Mouse (Mus musculus): ENCODE results near the gene Cacna2d4. TPM values are rescaled to one million over a fixed set of nuclear protein-coding genes. Genes with fewer than 3 reads are reported as not detected.

Cacna2d4 gene
- total and polyA plus RNA-seq, 2 experiments from 2014 or later, result 0.48 to 0.62 TPM

GRCm38 (mm10) chr6:119333831-119334230 lies 97.5 kb downstream of the Cacna2d4 start:
- WGBS, result 55% methylated on average over 3 of the region's 3 CpGs
- Histone ChIP-seq H3K4me1 (ENCODE audit: insufficient read depth) (peaks cover 19% of the 10 kb centered on the region), H3K4me2 (ENCODE audit: low read depth) (no peak overlapping the region), H3K36me3 (ENCODE audit: insufficient read depth) (no peaks in the 10 kb centered on the region), H3K9me3 (ENCODE audit: low read length) (no peaks in the 10 kb centered on the region), H3K27ac (ENCODE audit: low read depth, low read length) (no peak overlapping the region), H3K27me3 (ENCODE audit: insufficient read depth, low read length) (no peaks in the 10 kb centered on the region), H3K9ac (no peak overlapping the region), H3K4me3 (ENCODE audit: low read depth, low read length) (no peak overlapping the region)
- ATAC-seq (no peak), DNase-seq (no peak)
- no peak for TF ChIP-seq CTCF (IDR thresholded peaks at IDR 0.05; ENCODE audit: low read depth)

- Histone ChIP-seq H3K9ac (no peak overlapping the region), H3K4me1 (ENCODE audit: insufficient read depth) (0 out of 2 replicates have a peak, but pooled peaks cover 4% of the 10 kb centered on the region), H3K27me3 (ENCODE audit: insufficient read depth, low read length) (no peaks in the 10 kb centered on the region), H3K4me2 (ENCODE audit: low read depth) (no peak overlapping the region), H3K9me3 (ENCODE audit: low read length) (no peaks in the 10 kb centered on the region), H3K36me3 (ENCODE audit: insufficient read depth) (no peaks in the 10 kb centered on the region), H3K27ac (ENCODE audit: low read depth, low read length) (no peak overlapping the region), H3K4me3 (ENCODE audit: low read depth, low read length) (no peak overlapping the region)
- no peak for TF ChIP-seq CTCF (IDR thresholded peaks at IDR 0.05; ENCODE audit: low read depth)
- no peak for ATAC-seq
- DNase-seq, result no peak
- WGBS, result 84% methylated on average over 7 of the region's 7 CpGs
These were observed 99.8 kb downstream of the Cacna2d4 start for GRCm38 (mm10) chr6:119336124-119336523.

- Histone ChIP-seq H3K4me2 (ENCODE audit: low read depth) (no peak overlapping the region), H3K27me3 (ENCODE audit: insufficient read depth, low read length) (no peaks in the 10 kb centered on the region), H3K9me3 (ENCODE audit: low read length) (no peaks in the 10 kb centered on the region), H3K9ac (no peak overlapping the region), H3K27ac (ENCODE audit: low read depth, low read length) (no peak overlapping the region), H3K4me1 (ENCODE audit: insufficient read depth) (0 out of 2 replicates have a peak, but pooled peaks cover 4% of the 10 kb centered on the region), H3K36me3 (ENCODE audit: insufficient read depth) (no peaks in the 10 kb centered on the region), H3K4me3 (ENCODE audit: low read depth, low read length) (no peak overlapping the region)
- ATAC-seq, result no peak
- DNase-seq, result no peak
- TF ChIP-seq CTCF (IDR thresholded peaks at IDR 0.05; ENCODE audit: low read depth), result no peak
- 77% methylated on average over 3 of the region's 3 CpGs for WGBS
These were observed 101.0 kb downstream of the Cacna2d4 start for GRCm38 (mm10) chr6:119337287-119337686.

- H3K9me3 ChIP-seq (ENCODE audit: low read length), result no peaks in the 10 kb centered on the region
- DNase-seq, result no peak
- no peak overlapping the region for H3K4me3 ChIP-seq (ENCODE audit: low read depth, low read length)
- H3K9ac ChIP-seq, result no peak overlapping the region
- no peak overlapping the region for H3K4me2 ChIP-seq (ENCODE audit: low read depth)
- no peak overlapping the region for H3K27ac ChIP-seq (ENCODE audit: low read depth, low read length)
- H3K36me3 ChIP-seq (ENCODE audit: insufficient read depth), result no peaks in the 10 kb centered on the region
- no peaks in the 10 kb centered on the region for H3K27me3 ChIP-seq (ENCODE audit: insufficient read depth, low read length)
- ATAC-seq, result no peak
- H3K4me1 ChIP-seq (ENCODE audit: insufficient read depth), result 0 out of 2 replicates have a peak, but pooled peaks cover 4% of the 10 kb centered on the region
- 34% methylated on average over 10 of the region's 11 CpGs for WGBS
- no peak for TF ChIP-seq CTCF (IDR thresholded peaks at IDR 0.05; ENCODE audit: low read depth)
These were observed 102.0 kb downstream of the Cacna2d4 start for GRCm38 (mm10) chr6:119338121-119338912.

GRCm38 (mm10) chr6:119341409-119341808 lies 105.1 kb downstream of the Cacna2d4 start:
- no peak overlapping the region for H3K27ac ChIP-seq (ENCODE audit: low read depth, low read length)
- DNase-seq, result peak; percentile 75
- H3K27me3 ChIP-seq (ENCODE audit: insufficient read depth, low read length), result no peaks in the 10 kb centered on the region
- no peak overlapping the region for H3K4me2 ChIP-seq (ENCODE audit: low read depth)
- no peak for TF ChIP-seq CTCF (IDR thresholded peaks at IDR 0.05; ENCODE audit: low read depth)
- H3K9me3 ChIP-seq (ENCODE audit: low read length), result no peaks in the 10 kb centered on the region
- peak; percentile 99 for ATAC-seq
- H3K4me3 ChIP-seq (ENCODE audit: low read depth, low read length), result no peak overlapping the region
- H3K36me3 ChIP-seq (ENCODE audit: insufficient read depth), result no peaks in the 10 kb centered on the region
- H3K4me1 ChIP-seq (ENCODE audit: insufficient read depth), result 0 out of 2 replicates have a peak, but pooled peaks cover 4% of the 10 kb centered on the region
- no peak overlapping the region for H3K9ac ChIP-seq

GRCm38 (mm10) chr6:119346257-119346656 lies 109.9 kb downstream of the Cacna2d4 start:
- Histone ChIP-seq H3K4me2 (ENCODE audit: low read depth) (no peak overlapping the region), H3K4me1 (ENCODE audit: insufficient read depth) (0 out of 2 replicates have a peak, but pooled peaks cover under 1% of the 10 kb centered on the region), H3K4me3 (ENCODE audit: low read depth, low read length) (no peak overlapping the region), H3K27me3 (ENCODE audit: insufficient read depth, low read length) (no peaks in the 10 kb centered on the region), H3K9me3 (ENCODE audit: low read length) (no peaks in the 10 kb centered on the region), H3K9ac (no peak overlapping the region), H3K36me3 (ENCODE audit: insufficient read depth) (no peaks in the 10 kb centered on the region), H3K27ac (ENCODE audit: low read depth, low read length) (no peak overlapping the region)
- TF ChIP-seq CTCF (IDR thresholded peaks at IDR 0.05; ENCODE audit: low read depth), result no peak
- WGBS, result 70% methylated on average over 10 of the region's 10 CpGs
- no peak for ATAC-seq
- DNase-seq, result no peak

- DNase-seq (no peak), ATAC-seq (peak; percentile 13)
- TF ChIP-seq CTCF (IDR thresholded peaks at IDR 0.05; ENCODE audit: low read depth), result no peak
- no peak overlapping the region for H3K27ac ChIP-seq (ENCODE audit: low read depth, low read length)
- H3K9me3 ChIP-seq (ENCODE audit: low read length), result no peaks in the 10 kb centered on the region
- H3K27me3 ChIP-seq (ENCODE audit: insufficient read depth, low read length), result no peaks in the 10 kb centered on the region
- H3K36me3 ChIP-seq (ENCODE audit: insufficient read depth), result no peaks in the 10 kb centered on the region
- no peak overlapping the region for H3K4me2 ChIP-seq (ENCODE audit: low read depth)
- H3K4me3 ChIP-seq (ENCODE audit: low read depth, low read length), result no peak overlapping the region
- H3K4me1 ChIP-seq (ENCODE audit: insufficient read depth), result no peaks in the 10 kb centered on the region
- 79% methylated on average over 5 of the region's 5 CpGs for WGBS
- no peak overlapping the region for H3K9ac ChIP-seq
These were observed 111.5 kb downstream of the Cacna2d4 start for GRCm38 (mm10) chr6:119347813-119348212.

All from forebrain, postnatal 0 days (tissue).